Mouse (Mus musculus): ENCODE measurements around the gene Plekhm3. TPM values are rescaled to one million over a fixed set of nuclear protein-coding genes. Genes with fewer than 3 reads are reported as not detected.

The Plekhm3 gene
- polyA plus RNA-seq, 1 experiment, result 2.3 TPM

GRCm38 (mm10) chr1:64843900-64844616 is 112.6 kb downstream of the Plekhm3 start:
- Histone ChIP-seq H3K27me3 (ENCODE audit: control insufficient read depth, insufficient read depth, insufficient read length) (no peaks in the 10 kb centered on the region), H3K79me2 (ENCODE audit: control insufficient read depth, insufficient read depth) (no peaks in the 10 kb centered on the region), H3K79me3 (ENCODE audit: low read depth) (no peaks in the 10 kb centered on the region), H3K36me3 (ENCODE audit: control insufficient read depth, insufficient read depth) (no peaks in the 10 kb centered on the region), H3ac (ENCODE audit: control insufficient read depth, insufficient read length, low read depth) (no peak overlapping the region), H3K4me3 (ENCODE audit: insufficient read depth, poor library complexity, severe bottlenecking) (no peak overlapping the region)
- TF ChIP-seq CTCF (IDR thresholded peaks at IDR 0.05; ENCODE audit: control insufficient read depth, insufficient read depth, insufficient read length) (no peak), MAX (IDR thresholded peaks at IDR 0.05) (no peak), MYOD1 (IDR thresholded peaks at IDR 0.05; ENCODE audit: control insufficient read depth, insufficient read length, low read depth) (no peak), FOSL1 (IDR thresholded peaks at IDR 0.05; ENCODE audit: insufficient read depth, low read length, poor library complexity, severe bottlenecking) (no peak), CEBPB (IDR thresholded peaks at IDR 0.05; ENCODE audit: low read depth) (no peak), MYOG (IDR thresholded peaks at IDR 0.05; ENCODE audit: control insufficient read depth, extremely low read depth, insufficient read length) (no peak), USF1 (IDR thresholded peaks at IDR 0.05; ENCODE audit: low read depth) (no peak)

GRCm38 (mm10) chr1:64840930-64841329 is 115.7 kb downstream of the Plekhm3 start:
- H3K4me3 ChIP-seq (ENCODE audit: insufficient read depth, poor library complexity, severe bottlenecking), result no peak overlapping the region
- no peaks in the 10 kb centered on the region for H3K79me2 ChIP-seq (ENCODE audit: control insufficient read depth, insufficient read depth)
- no peaks in the 10 kb centered on the region for H3K27me3 ChIP-seq (ENCODE audit: control insufficient read depth, insufficient read depth, insufficient read length)
- TF ChIP-seq MYOD1 (IDR thresholded peaks at IDR 0.05; ENCODE audit: control insufficient read depth, insufficient read length, low read depth) (no peak), MYOG (IDR thresholded peaks at IDR 0.05; ENCODE audit: control insufficient read depth, extremely low read depth, insufficient read length) (no peak), MAX (IDR thresholded peaks at IDR 0.05) (no peak), CTCF (IDR thresholded peaks at IDR 0.05; ENCODE audit: control insufficient read depth, insufficient read depth, insufficient read length) (no peak), CEBPB (IDR thresholded peaks at IDR 0.05; ENCODE audit: low read depth) (no peak), FOSL1 (IDR thresholded peaks at IDR 0.05; ENCODE audit: insufficient read depth, low read length, poor library complexity, severe bottlenecking) (no peak), USF1 (IDR thresholded peaks at IDR 0.05; ENCODE audit: low read depth) (no peak)
- H3K36me3 ChIP-seq (ENCODE audit: control insufficient read depth, insufficient read depth), result no peaks in the 10 kb centered on the region
- H3ac ChIP-seq (ENCODE audit: control insufficient read depth, insufficient read length, low read depth), result no peak overlapping the region
- no peaks in the 10 kb centered on the region for H3K79me3 ChIP-seq (ENCODE audit: low read depth)

GRCm38 (mm10) chr1:64836584-64836983 is 120.0 kb downstream of the Plekhm3 start:
- Histone ChIP-seq H3K79me3 (ENCODE audit: low read depth) (no peaks in the 10 kb centered on the region), H3K79me2 (ENCODE audit: control insufficient read depth, insufficient read depth) (no peaks in the 10 kb centered on the region), H3K4me3 (ENCODE audit: insufficient read depth, poor library complexity, severe bottlenecking) (no peak overlapping the region), H3ac (ENCODE audit: control insufficient read depth, insufficient read length, low read depth) (no peak overlapping the region), H3K36me3 (ENCODE audit: control insufficient read depth, insufficient read depth) (no peaks in the 10 kb centered on the region), H3K27me3 (ENCODE audit: control insufficient read depth, insufficient read depth, insufficient read length) (no peaks in the 10 kb centered on the region)
- no peak for TF ChIP-seq MYOD1 (IDR thresholded peaks at IDR 0.05; ENCODE audit: control insufficient read depth, insufficient read length, low read depth)
- TF ChIP-seq CEBPB (IDR thresholded peaks at IDR 0.05; ENCODE audit: low read depth), result no peak

DNA sequence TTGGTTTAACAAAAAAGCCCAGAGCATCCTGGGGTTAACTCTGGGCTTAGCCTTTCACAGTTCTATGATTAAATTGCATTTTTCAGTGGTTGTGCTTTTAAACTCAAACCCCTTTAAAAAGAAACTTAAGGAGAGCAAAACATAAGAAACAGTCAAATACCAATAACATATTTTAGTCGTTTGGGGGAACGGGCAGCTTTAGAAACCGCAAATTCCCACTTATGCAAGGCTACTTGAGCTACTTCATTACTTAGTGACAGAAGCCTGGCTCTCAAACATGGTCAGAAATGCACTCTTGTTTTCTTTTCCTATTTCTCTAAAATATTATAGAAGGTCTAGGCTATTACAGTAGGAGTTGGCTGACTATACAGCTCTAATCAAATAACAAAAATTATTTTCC is 120.5 kb downstream of the Plekhm3 start:
- Histone ChIP-seq H3K79me3 (ENCODE audit: low read depth) (no peaks in the 10 kb centered on the region), H3K36me3 (ENCODE audit: control insufficient read depth, insufficient read depth) (no peaks in the 10 kb centered on the region), H3K27me3 (ENCODE audit: control insufficient read depth, insufficient read depth, insufficient read length) (no peaks in the 10 kb centered on the region), H3K79me2 (ENCODE audit: control insufficient read depth, insufficient read depth) (no peaks in the 10 kb centered on the region), H3ac (ENCODE audit: control insufficient read depth, insufficient read length, low read depth) (no peak overlapping the region), H3K4me3 (ENCODE audit: insufficient read depth, poor library complexity, severe bottlenecking) (no peak overlapping the region)
- no peak for TF ChIP-seq MYOD1 (IDR thresholded peaks at IDR 0.05; ENCODE audit: control insufficient read depth, insufficient read length, low read depth)
- TF ChIP-seq FOSL1 (IDR thresholded peaks at IDR 0.05; ENCODE audit: insufficient read depth, low read length, poor library complexity, severe bottlenecking), result no peak
- no peak for TF ChIP-seq MYOG (IDR thresholded peaks at IDR 0.05; ENCODE audit: control insufficient read depth, extremely low read depth, insufficient read length)
- no peak for TF ChIP-seq CTCF (IDR thresholded peaks at IDR 0.05; ENCODE audit: control insufficient read depth, insufficient read depth, insufficient read length)
- TF ChIP-seq USF1 (IDR thresholded peaks at IDR 0.05; ENCODE audit: low read depth), result no peak
- no peak for TF ChIP-seq MAX (IDR thresholded peaks at IDR 0.05)
- no peak for TF ChIP-seq CEBPB (IDR thresholded peaks at IDR 0.05; ENCODE audit: low read depth)

DNA sequence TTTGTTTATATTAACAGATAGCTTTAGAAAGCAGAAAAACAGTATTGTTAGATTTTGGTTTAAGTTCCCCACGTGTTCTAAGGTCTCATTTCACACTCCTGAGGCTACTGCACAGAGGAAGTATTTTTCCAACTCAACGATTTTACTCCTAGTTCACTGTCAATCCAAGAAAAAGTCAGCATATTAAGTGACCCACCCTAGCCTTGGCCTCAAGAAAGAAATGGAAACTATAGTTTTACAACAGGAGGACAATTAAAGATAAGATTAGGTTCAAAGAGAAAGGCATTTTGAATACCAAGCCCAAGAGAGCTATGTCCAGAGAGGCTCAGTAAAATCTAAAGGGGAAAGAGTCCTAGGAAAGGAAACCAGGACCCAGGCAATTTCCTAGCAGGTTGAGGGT is 125.1 kb downstream of the Plekhm3 start:
- Histone ChIP-seq H3K36me3 (ENCODE audit: control insufficient read depth, insufficient read depth) (no peaks in the 10 kb centered on the region), H3ac (ENCODE audit: control insufficient read depth, insufficient read length, low read depth) (no peak overlapping the region), H3K27me3 (ENCODE audit: control insufficient read depth, insufficient read depth, insufficient read length) (no peaks in the 10 kb centered on the region), H3K4me3 (ENCODE audit: insufficient read depth, poor library complexity, severe bottlenecking) (no peak overlapping the region), H3K79me2 (ENCODE audit: control insufficient read depth, insufficient read depth) (no peaks in the 10 kb centered on the region), H3K79me3 (ENCODE audit: low read depth) (no peaks in the 10 kb centered on the region)
- TF ChIP-seq MYOD1 (IDR thresholded peaks at IDR 0.05; ENCODE audit: control insufficient read depth, insufficient read length, low read depth), result no peak
- no peak for TF ChIP-seq MAX (IDR thresholded peaks at IDR 0.05)
- no peak for TF ChIP-seq USF1 (IDR thresholded peaks at IDR 0.05; ENCODE audit: low read depth)
- TF ChIP-seq CTCF (IDR thresholded peaks at IDR 0.05; ENCODE audit: control insufficient read depth, insufficient read depth, insufficient read length), result no peak
- no peak for TF ChIP-seq FOSL1 (IDR thresholded peaks at IDR 0.05; ENCODE audit: insufficient read depth, low read length, poor library complexity, severe bottlenecking)
- no peak for TF ChIP-seq CEBPB (IDR thresholded peaks at IDR 0.05; ENCODE audit: low read depth)
- TF ChIP-seq MYOG (IDR thresholded peaks at IDR 0.05; ENCODE audit: control insufficient read depth, extremely low read depth, insufficient read length), result no peak

- no peaks in the 10 kb centered on the region for H3K36me3 ChIP-seq (ENCODE audit: control insufficient read depth, insufficient read depth)
- no peak overlapping the region for H3K4me3 ChIP-seq (ENCODE audit: insufficient read depth, poor library complexity, severe bottlenecking)
- H3K79me2 ChIP-seq (ENCODE audit: control insufficient read depth, insufficient read depth), result no peaks in the 10 kb centered on the region
- no peaks in the 10 kb centered on the region for H3K27me3 ChIP-seq (ENCODE audit: control insufficient read depth, insufficient read depth, insufficient read length)
- no peak overlapping the region for H3ac ChIP-seq (ENCODE audit: control insufficient read depth, insufficient read length, low read depth)
- no peaks in the 10 kb centered on the region for H3K79me3 ChIP-seq (ENCODE audit: low read depth)
- no peak for TF ChIP-seq FOSL1 (IDR thresholded peaks at IDR 0.05; ENCODE audit: insufficient read depth, low read length, poor library complexity, severe bottlenecking)
- TF ChIP-seq CEBPB (IDR thresholded peaks at IDR 0.05; ENCODE audit: low read depth), result no peak
- no peak for TF ChIP-seq MYOD1 (IDR thresholded peaks at IDR 0.05; ENCODE audit: control insufficient read depth, insufficient read length, low read depth)
- TF ChIP-seq MYOG (IDR thresholded peaks at IDR 0.05; ENCODE audit: control insufficient read depth, extremely low read depth, insufficient read length), result no peak
- TF ChIP-seq MAX (IDR thresholded peaks at IDR 0.05), result no peak
- no peak for TF ChIP-seq USF1 (IDR thresholded peaks at IDR 0.05; ENCODE audit: low read depth)
- TF ChIP-seq CTCF (IDR thresholded peaks at IDR 0.05; ENCODE audit: control insufficient read depth, insufficient read depth, insufficient read length), result no peak
These were observed 129.2 kb downstream of the Plekhm3 start for GRCm38 (mm10) chr1:64827434-64827833.

All from C2C12 (cell line).